Mouse (Mus musculus): ENCODE results near the gene Vmn1r201.

Gene Vmn1r201

DNA sequence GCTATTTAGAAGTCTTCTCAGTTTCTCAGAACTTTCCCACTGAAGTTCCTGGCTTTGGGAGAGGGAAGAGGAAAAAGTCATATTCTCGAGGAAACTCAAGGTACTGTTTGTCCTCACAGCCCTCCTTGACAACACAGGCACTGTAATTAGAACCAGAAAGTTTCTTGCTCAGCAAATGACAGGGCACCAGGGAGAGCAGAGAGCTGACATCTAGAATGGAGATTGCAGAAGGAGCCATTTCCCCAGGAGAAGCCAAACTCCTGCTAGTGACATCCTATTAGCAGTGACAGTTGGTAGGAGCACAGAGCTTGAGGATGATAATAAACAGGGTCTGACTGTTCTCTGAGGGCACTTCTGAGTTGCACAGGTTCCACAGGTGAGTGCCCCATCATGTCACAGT lies at the start of gene Vmn1r201:
Vmn1r201 (plus strand) TSS at position 301 of the 400 bp plus-strand sequence.
- DNase-seq (ENCODE audit: extremely low read depth, insufficient read length, low spot score): no peak

DNA sequence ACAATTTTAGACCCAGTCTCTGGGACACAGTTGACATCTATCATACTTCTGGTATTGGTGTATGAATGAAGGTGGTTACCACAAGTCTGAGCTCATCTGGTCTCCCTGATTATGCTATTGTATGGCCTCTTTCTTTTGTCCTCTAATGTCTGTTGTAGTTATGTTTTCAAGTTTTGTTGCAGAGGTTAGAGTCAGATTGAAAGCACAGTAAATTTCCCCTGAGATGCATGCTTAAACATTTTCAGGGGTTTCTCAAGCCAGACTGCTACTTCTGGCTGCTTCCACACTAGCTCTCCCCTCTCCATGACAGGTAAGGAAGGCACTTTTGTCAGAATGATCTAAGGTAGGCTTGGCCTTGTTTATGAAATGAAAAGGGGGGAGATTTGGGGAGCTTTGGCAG lies 16.6 kb upstream of the Vmn1r201 start:
- DNase-seq (ENCODE audit: extremely low read depth, insufficient read length, low spot score): no peak

DNA sequence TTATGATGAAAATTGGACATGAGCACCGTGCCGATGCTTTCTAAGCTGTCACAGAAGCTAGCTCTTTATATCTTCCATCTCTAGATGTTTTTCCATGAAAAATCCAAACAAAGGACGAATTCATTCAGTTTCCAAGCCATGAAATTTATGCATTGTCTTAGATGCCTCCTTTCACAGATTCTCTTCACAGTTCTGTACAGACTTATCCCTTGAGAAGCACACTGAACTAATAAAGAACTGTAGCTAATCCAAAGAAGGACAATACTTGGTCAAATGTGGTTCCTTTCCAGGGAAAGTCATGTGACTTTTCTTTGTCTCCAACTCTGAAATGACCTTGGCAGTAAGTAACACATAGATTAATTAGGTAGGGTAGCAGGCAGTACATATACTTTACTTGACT lies 30.7 kb downstream of the Vmn1r201 start:
- no peak for DNase-seq (ENCODE audit: extremely low read depth, insufficient read length, low spot score)

GRCm38 (mm10) chr13:22505281-22505680 lies 33.6 kb downstream of the Vmn1r201 start, which contains the start of gene Vmn1r202:
Gene Vmn1r202 (minus strand): TSS chr13:22505381.
- DNase-seq (ENCODE audit: extremely low read depth, insufficient read length, low spot score): no peak

DNA sequence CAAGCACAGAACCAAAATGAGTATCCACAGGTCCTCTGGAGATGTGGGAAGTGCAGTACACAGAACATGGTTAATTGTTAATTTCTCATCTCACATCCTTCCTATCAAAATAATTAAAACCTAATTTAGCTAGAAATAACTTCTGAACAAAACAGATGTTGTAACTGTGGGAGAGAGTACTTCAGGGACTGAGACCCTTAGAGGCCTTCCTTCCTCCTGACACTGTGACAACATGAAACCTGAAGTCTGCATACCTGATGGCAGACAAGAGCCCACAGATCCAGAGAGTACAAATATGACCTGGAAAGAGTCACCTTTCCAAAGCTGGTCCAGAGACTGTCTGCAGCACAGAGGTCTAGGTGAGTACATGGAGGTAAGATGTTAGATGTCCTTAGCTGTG lies 46.1 kb downstream of the Vmn1r201 start, which contains the start of gene Vmn1r203:
Vmn1r203 (plus strand) TSS at position 301 of the 400 bp plus-strand sequence.
- no peak for DNase-seq (ENCODE audit: extremely low read depth, insufficient read length, low spot score)

Measured in 3134 (cell line).